Mouse (Mus musculus) lung, postnatal 0 days (tissue): Measurements from ENCODE around the gene Gm20388.
A peak's percentile ranks its signal among the peaks of the same experiment; 100 is the strongest.

Experiments
- CTCF ChIP-seq: IDR thresholded peaks from 2 replicates; pipeline ENCODE4 v1.5.1; 2016; ENCODE audit warnings: antibody characterized with exemption, mild to moderate bottlenecking
- EP300 ChIP-seq: IDR thresholded peaks from 2 replicates; pipeline ENCODE4 v1.6.1; 2016; ENCODE audit warnings: antibody characterized with exemption, mild to moderate bottlenecking, control low read depth

- TF ChIP-seq EP300 (no peak), CTCF (peak; percentile 37)
These were observed 1897.4 kb downstream of the Gm20388 start for GRCm38 (mm10) chr8:121808032-121808431.
